10 mouse cellular contexts compared by ENCODE assay signal in the genomic region with DNA sequence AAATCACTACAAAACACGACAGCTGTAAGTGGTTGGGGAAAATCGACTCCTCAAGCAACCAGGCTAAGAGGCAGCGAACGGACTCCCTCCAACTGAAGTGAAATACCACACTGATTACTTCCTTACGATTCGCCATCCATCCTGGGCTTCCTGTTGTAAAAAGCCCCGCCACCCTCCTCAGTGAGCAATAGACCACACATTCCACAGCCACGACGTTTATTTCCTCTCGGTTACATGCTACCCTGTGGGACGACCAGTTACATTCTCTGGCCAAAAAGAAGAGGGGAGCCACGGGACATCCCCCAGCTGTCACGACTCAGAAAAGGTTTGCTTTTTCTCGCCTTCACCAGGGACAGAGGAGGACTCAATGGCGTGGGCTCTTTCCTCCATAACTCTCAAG. TPM values are rescaled to one million over a fixed set of nuclear protein-coding genes. Genes with fewer than 3 reads are reported as not detected.
A peak's percentile ranks its signal among the peaks of the same experiment; 100 is the strongest.
DNase-seq lines count a peak whose midpoint lies in the region; ATAC-seq and TF ChIP-seq lines count a peak whose summit lies in the region.
"Had no signal": no experiment of that assay in that cellular context is flagged by ENCODE, and none has a peak within 500 bp of the region (broad histone marks: within the 10 kb centered on the region; RNA-seq: fewer than 3 reads in every experiment).

No protein-coding gene starts in this region.

- WGBS in kidney, embryonic 16.5 days, result 14% methylated on average over 15 of the region's 15 CpGs
- WGBS in kidney, adult 2 months, result 34% methylated on average over 15 of the region's 15 CpGs
- WGBS in limb, embryonic 10.5 days, result 29% methylated on average over 15 of the region's 15 CpGs

- no peak overlapping the region for H3K4me2 ChIP-seq in kidney, embryonic 16.5 days (replicated peaks; ENCODE audit: low read depth, low read length)
- H3K4me2 ChIP-seq: hindbrain, embryonic 13.5 days had no signal

- no peaks in the 10 kb centered on the region for H3K79me3 ChIP-seq in C2C12 (ENCODE audit: low read depth)

- 0 out of 2 replicates have a peak, but pooled peaks cover 5% of the 10 kb centered on the region for H3K9me3 ChIP-seq in kidney, embryonic 16.5 days (ENCODE audit: low read length)
- no peaks in the 10 kb centered on the region for H3K9me3 ChIP-seq in limb, embryonic 10.5 days (replicated peaks)
- H3K9me3 ChIP-seq: hindbrain, embryonic 13.5 days had no signal

- H3K4me1 ChIP-seq in kidney, embryonic 16.5 days (ENCODE audit: insufficient read depth, low read length), result peaks cover 14% of the 10 kb centered on the region
- no peaks in the 10 kb centered on the region; the same call in 1 of the 2 replicates for H3K4me1 ChIP-seq in kidney, adult 2 months (ENCODE audit: control insufficient read depth, insufficient read depth, low read length)
- H3K4me1 ChIP-seq in limb, embryonic 10.5 days, result peaks cover 27% of the 10 kb centered on the region

- H3ac ChIP-seq in C2C12 (ENCODE audit: control insufficient read depth, insufficient read length, low read depth), result no peak overlapping the region

- H3K4me3 ChIP-seq in kidney, embryonic 16.5 days (ENCODE audit: low read length), result no peak overlapping the region
- H3K4me3 ChIP-seq in kidney, adult 2 months (ENCODE audit: insufficient read depth, low read depth, low read length), result no peak overlapping the region
- H3K4me3 ChIP-seq in C2C12 (ENCODE audit: insufficient read depth, poor library complexity, severe bottlenecking), result no peak overlapping the region
- H3K4me3 ChIP-seq in limb, embryonic 10.5 days, result no peak overlapping the region
- H3K4me3 ChIP-seq: hindbrain, embryonic 13.5 days had no signal

- no peaks in the 10 kb centered on the region for H3K27me3 ChIP-seq in kidney, embryonic 16.5 days (ENCODE audit: insufficient read depth, low read length)
- no peaks in the 10 kb centered on the region for H3K27me3 ChIP-seq in kidney, adult 2 months (replicated peaks; ENCODE audit: control insufficient read depth, insufficient read depth, low read length)
- no peaks in the 10 kb centered on the region for H3K27me3 ChIP-seq in C2C12 (ENCODE audit: control insufficient read depth, insufficient read depth, insufficient read length)
- H3K27me3 ChIP-seq in limb, embryonic 10.5 days (ENCODE audit: low read depth, poor library complexity, severe bottlenecking), result no peaks in the 10 kb centered on the region
- H3K27me3 ChIP-seq: hindbrain, embryonic 13.5 days; Patski had no signal

- ATAC-seq in kidney, embryonic 16.5 days (ENCODE audit: low FRiP score, low TSS enrichment), result no peak; the same call in 1 of the 2 replicates
- peak; percentile 74 for ATAC-seq in common myeloid progenitor, adult 5-6 weeks (replicated peaks; ENCODE audit: low read depth, poor library complexity, severe bottlenecking)
- no peak for ATAC-seq in monocyte, adult 5-6 weeks (replicated peaks; ENCODE audit: insufficient number of reproducible peaks, low FRiP score, low TSS enrichment, poor library complexity, severe bottlenecking)
- ATAC-seq: Patski had no signal

- TF ChIP-seq POLR2A in kidney, adult 2 months (IDR thresholded peaks at IDR 0.05; ENCODE audit: low read depth, low read length), result no peak

- TF ChIP-seq CTCF in kidney, adult 2 months (conservative IDR thresholded peaks at IDR 0.05; ENCODE audit: insufficient read depth, insufficient read length, low read depth, low read length), result no peak
- no peak for TF ChIP-seq CTCF in C2C12 (IDR thresholded peaks at IDR 0.05; ENCODE audit: control insufficient read depth, insufficient read depth, insufficient read length)

- no peak overlapping the region for H3K9ac ChIP-seq in kidney, embryonic 16.5 days (replicated peaks; ENCODE audit: low read length)
- H3K9ac ChIP-seq: hindbrain, embryonic 13.5 days had no signal

- peak overlapping the region; percentile 32; the same call in 1 of the 2 replicates for H3K27ac ChIP-seq in kidney, embryonic 16.5 days (ENCODE audit: low read length)
- no peak overlapping the region for H3K27ac ChIP-seq in kidney, adult 2 months (ENCODE audit: insufficient read depth, low read depth, low read length)
- H3K27ac ChIP-seq in limb, embryonic 10.5 days, result peak overlapping the region; percentile 82
- H3K27ac ChIP-seq: hindbrain, embryonic 13.5 days had no signal

- H3K79me2 ChIP-seq in C2C12 (ENCODE audit: control insufficient read depth, insufficient read depth), result no peaks in the 10 kb centered on the region

- DNase-seq in kidney, adult 2 months, result no peak
- peak; percentile 56 for DNase-seq in limb, embryonic 10.5 days (ENCODE audit: low spot score)
- no peak for DNase-seq in T-cell, adult 2 months (ENCODE audit: low spot score)
- DNase-seq in adrenal gland, postnatal 14 days, result no peak

- no peaks in the 10 kb centered on the region for H3K36me3 ChIP-seq in kidney, embryonic 16.5 days (ENCODE audit: insufficient read depth, low read length)
- H3K36me3 ChIP-seq in kidney, adult 2 months (ENCODE audit: control insufficient read depth, insufficient read depth, low read length), result no peaks in the 10 kb centered on the region
- H3K36me3 ChIP-seq in C2C12 (ENCODE audit: control insufficient read depth, insufficient read depth), result no peaks in the 10 kb centered on the region
- H3K36me3 ChIP-seq in limb, embryonic 10.5 days, result peaks cover 2% of the 10 kb centered on the region; the same call in 1 of the 2 replicates
- H3K36me3 ChIP-seq: hindbrain, embryonic 13.5 days had no signal

TF ChIP-seq in C2C12, 6 proteins besides CTCF, POLR2A, EP300 and RAD21:
- TF ChIP-seq FOSL1 (IDR thresholded peaks at IDR 0.05; ENCODE audit: insufficient read depth, low read length, poor library complexity, severe bottlenecking), result no peak
- peak; percentile 47 for TF ChIP-seq MYOD1 (IDR thresholded peaks at IDR 0.05; ENCODE audit: control insufficient read depth, insufficient read length, low read depth)

RNA-seq across cellular contexts. Expression of a gene that starts 20.9 kb away (rescaled TPM):
- 10.0 and 12.9 TPM in 2 replicates for polyA plus RNA-seq in kidney, embryonic 16.5 days (2015; fragmentation: Nextera tagmentation; extraction: Ambion mirVana)
- 6.6 and 7.5 TPM in 2 replicates for polyA plus RNA-seq in kidney, adult 2 months (2012; rRNA removed)
- polyA plus RNA-seq in C2C12 (2012; fragmentation: generic; extraction: Trizol), result 8.2 TPM
- total RNA-seq in common myeloid progenitor, adult 5-6 weeks (2017), result 9.1 and 10.6 TPM in 2 replicates
- polyA plus RNA-seq in limb, embryonic 10.5 days (2016; fragmentation: Nextera tagmentation; extraction: Ambion mirVana), result 15.4 and 19.3 TPM in 2 replicates
- 1.5 to 4.8 TPM (median 4.6 TPM) in 3 replicates for total RNA-seq in monocyte, adult 5-6 weeks (2017)
- total RNA-seq in adrenal gland, postnatal 14 days (2021), result 7.2 and 7.6 TPM in 2 replicates

RNA-seq across cellular contexts. Expression of a gene that starts 44.9 kb away (rescaled TPM):
- 0.42 TPM in 1 of 2 replicates, not detected in the other for polyA plus RNA-seq in kidney, embryonic 16.5 days (2015; fragmentation: Nextera tagmentation; extraction: Ambion mirVana)
- polyA plus RNA-seq in kidney, adult 2 months (2012; rRNA removed), result not detected in 2 replicates
- not detected for polyA plus RNA-seq in C2C12 (2012; fragmentation: generic; extraction: Trizol)
- total RNA-seq in common myeloid progenitor, adult 5-6 weeks (2017), result not detected in 2 replicates
- 0.85 TPM in 1 of 2 replicates, not detected in the other for polyA plus RNA-seq in limb, embryonic 10.5 days (2016; fragmentation: Nextera tagmentation; extraction: Ambion mirVana)
- total RNA-seq in monocyte, adult 5-6 weeks (2017), result not detected in 3 replicates
- 5.6 and 6.2 TPM in 2 replicates for total RNA-seq in adrenal gland, postnatal 14 days (2021)
- polyA plus RNA-seq: Patski had no signal
